Mouse (Mus musculus) liver, adult 2 months (tissue): ENCODE results near the gene Adam19. TPM values are rescaled to one million over a fixed set of nuclear protein-coding genes. Genes with fewer than 3 reads are reported as not detected.

Source experiments
- DNase-seq: peaks from one replicate; pipeline ENCODE4 v3.0.0-alpha.2; 2011; ENCODE audit warnings: low read depth, low spot score; ENCODE audit errors: extremely low read depth
- H3K27ac ChIP-seq: fragments of 200-500 bp; replicated peaks from 2 replicates; pipeline ENCODE4 v1.5.1; 2012; ENCODE audit warnings: low read depth, mild to moderate bottlenecking, control low read depth, inconsistent platforms, low read length; ENCODE audit not compliant: insufficient read depth
- H3K27me3 ChIP-seq: fragments of 200-500 bp; 2 replicates; pipeline ENCODE4 v1.6.1; 2012; ENCODE audit warnings: mild to moderate bottlenecking, moderate library complexity, low read length, inconsistent platforms; ENCODE audit not compliant: control insufficient read depth, insufficient read depth
- H3K36me3 ChIP-seq: fragments of 200-500 bp; 2 replicates; pipeline ENCODE4 v1.6.1; 2012; ENCODE audit warnings: low read length, inconsistent platforms; ENCODE audit not compliant: control insufficient read depth, insufficient read depth
- H3K4me1 ChIP-seq: fragments of 200-500 bp; 2 replicates; pipeline ENCODE4 v1.6.1; 2011; ENCODE audit warnings: low read length; ENCODE audit not compliant: control insufficient read depth, insufficient read depth
- H3K4me3 ChIP-seq: fragments of 200-500 bp; 2 replicates; pipeline ENCODE4 v1.5.1; 2011; ENCODE audit warnings: low read depth, mild to moderate bottlenecking, control low read depth, low read length, moderate library complexity; ENCODE audit not compliant: insufficient read depth
- H3K79me2 ChIP-seq: fragments of 200-500 bp; 2 replicates; pipeline ENCODE4 v1.6.1; 2012; ENCODE audit warnings: inconsistent platforms, mild to moderate bottlenecking, low read length, moderate library complexity; ENCODE audit not compliant: control insufficient read depth, insufficient read depth
- H3K9ac ChIP-seq: fragments of 200-500 bp; 2 replicates; pipeline ENCODE4 v1.6.1; 2012; ENCODE audit warnings: low read depth, mild to moderate bottlenecking, control low read depth, inconsistent platforms, low read length
- CTCF ChIP-seq: fragments of 200-500 bp; IDR thresholded peaks from 2 replicates; pipeline ENCODE4 v1.5.1; 2011; ENCODE audit warnings: low read depth, low read length, control low read depth
- POLR2A ChIP-seq: fragments of 200-500 bp; IDR thresholded peaks from 2 replicates; pipeline ENCODE4 v1.6.1; 2011; ENCODE audit warnings: low read length, control low read depth; ENCODE audit not compliant: insufficient read depth; ENCODE audit errors: extremely low read depth
- WGBS: fragments of 180-500 bp; shearing (Covaris S2); methylation state at CpG from one replicate; pipeline ENCODE4 v1.1.7; 2018; 5-methylcytosine and 5-hydroxymethylcytosine counted together
- polyA plus RNA-seq: library from polyadenylated mRNA; depleted of rRNA; stranded (reverse); fragments of >200 nt; gene quantifications from 2 replicates; pipeline ENCODE4 v1.2.3, GENCODE M21; 2012
- total RNA-seq: library from RNA; depleted of rRNA; stranded (reverse); fragments of >200 nt; gene quantifications from 2 replicates; pipeline ENCODE4 v1.2.3, GENCODE M21; 2014

Adam19 gene
- total and polyA plus RNA-seq, 2 experiments = 0.55 to 1.1 TPM

DNA sequence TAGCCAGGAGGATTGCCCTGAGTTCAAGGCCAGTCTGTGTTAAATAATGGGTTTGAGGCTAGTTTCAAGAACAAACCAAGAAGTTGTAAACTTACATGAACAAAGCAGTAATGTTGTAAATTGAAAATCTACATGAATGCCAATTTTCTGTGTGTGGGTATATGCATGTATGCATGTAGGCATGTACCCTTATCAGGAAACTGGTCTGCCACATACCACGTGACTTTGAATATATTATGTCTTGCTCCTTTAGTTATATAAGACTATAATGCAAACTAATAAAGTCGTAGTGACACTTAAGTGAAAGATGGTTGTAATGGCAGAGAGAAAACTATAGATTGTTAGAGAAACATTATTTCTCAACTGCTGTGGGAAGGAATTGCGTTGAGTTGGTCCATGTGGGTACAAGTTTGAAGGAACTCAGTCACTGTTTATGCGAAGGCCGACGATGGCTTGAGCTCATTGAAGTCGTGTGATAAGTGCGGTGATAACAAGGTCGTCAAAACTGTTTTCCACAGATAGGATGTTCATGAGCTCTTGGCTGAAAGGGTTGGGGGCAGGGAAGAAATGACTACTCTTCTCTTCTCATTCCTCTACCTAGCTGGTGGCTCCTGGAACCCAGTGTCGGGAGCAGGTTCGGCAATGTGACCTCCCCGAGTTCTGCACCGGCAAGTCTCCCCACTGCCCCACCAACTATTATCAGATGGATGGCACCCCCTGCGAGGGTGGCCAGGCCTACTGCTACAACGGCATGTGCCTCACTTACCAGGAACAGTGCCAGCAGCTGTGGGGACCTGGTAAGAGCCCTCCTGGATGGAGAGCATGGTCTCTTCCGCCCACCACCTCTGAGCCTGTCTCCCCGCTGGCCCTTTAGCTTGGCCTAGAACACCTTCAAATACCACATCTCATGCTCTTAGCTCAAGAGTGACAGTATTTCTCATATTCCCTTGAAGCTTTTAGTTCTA lies 75.5 kb downstream of the Adam19 start:
- Histone ChIP-seq H3K4me3 (no peak overlapping the region), H3K27ac (no peak overlapping the region), H3K4me1 (no peaks in the 10 kb centered on the region), H3K9ac (no peak overlapping the region), H3K27me3 (no peaks in the 10 kb centered on the region), H3K36me3 (no peaks in the 10 kb centered on the region), H3K79me2 (no peaks in the 10 kb centered on the region)
- no peak for DNase-seq
- 87% methylated on average over 17 of the region's 17 CpGs for WGBS
- no peak for TF ChIP-seq CTCF
- no peak for TF ChIP-seq POLR2A

DNA sequence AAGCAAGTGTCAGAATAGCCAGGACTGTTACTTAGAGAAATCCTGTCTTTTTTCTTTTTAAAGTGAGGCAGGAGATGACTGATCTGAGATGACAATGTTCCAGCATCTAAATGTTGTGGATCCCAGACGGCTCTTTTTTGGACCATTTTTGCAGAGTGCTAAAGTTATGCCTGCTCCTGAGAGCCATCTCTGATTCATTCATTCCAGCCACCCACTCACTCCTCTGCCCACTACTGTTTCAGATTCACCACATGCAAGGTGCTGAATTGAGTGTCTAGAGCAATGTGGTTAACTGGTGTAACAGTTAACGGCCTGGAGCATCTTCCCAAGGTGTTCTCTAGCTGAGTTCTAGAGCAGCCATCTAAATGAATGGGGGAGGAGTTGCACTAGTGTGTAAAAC lies 79.1 kb downstream of the Adam19 start:
- TF ChIP-seq POLR2A (no peak), CTCF (no peak)
- 95% methylated on average over 2 of the region's 2 CpGs for WGBS
- Histone ChIP-seq H3K27me3 (no peaks in the 10 kb centered on the region), H3K4me3 (no peak overlapping the region), H3K36me3 (no peaks in the 10 kb centered on the region), H3K27ac (no peak overlapping the region), H3K79me2 (no peaks in the 10 kb centered on the region), H3K9ac (no peak overlapping the region), H3K4me1 (no peaks in the 10 kb centered on the region)
- DNase-seq = no peak

DNA sequence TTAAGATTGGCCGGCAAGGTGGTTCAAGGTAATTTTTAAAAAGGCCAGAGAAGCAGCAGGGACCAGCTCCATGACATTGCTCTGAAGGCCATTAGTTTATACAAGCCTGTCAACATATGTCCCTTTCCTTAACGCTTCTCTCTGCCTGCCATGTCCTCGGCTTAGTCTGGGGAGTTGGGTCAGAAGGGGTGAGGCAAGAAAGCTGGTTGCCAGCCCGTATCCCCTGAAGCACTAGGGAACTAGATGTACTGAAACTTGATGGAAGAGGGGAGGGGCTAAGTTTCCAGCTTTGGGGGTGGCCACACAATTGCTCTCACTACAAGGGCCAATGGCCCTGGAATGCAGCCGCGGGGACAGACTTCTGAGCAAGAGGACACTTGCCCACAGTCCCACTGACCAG lies 87.5 kb downstream of the Adam19 start:
- no peak for DNase-seq
- WGBS = 80% methylated on average over 6 of the region's 6 CpGs

DNA sequence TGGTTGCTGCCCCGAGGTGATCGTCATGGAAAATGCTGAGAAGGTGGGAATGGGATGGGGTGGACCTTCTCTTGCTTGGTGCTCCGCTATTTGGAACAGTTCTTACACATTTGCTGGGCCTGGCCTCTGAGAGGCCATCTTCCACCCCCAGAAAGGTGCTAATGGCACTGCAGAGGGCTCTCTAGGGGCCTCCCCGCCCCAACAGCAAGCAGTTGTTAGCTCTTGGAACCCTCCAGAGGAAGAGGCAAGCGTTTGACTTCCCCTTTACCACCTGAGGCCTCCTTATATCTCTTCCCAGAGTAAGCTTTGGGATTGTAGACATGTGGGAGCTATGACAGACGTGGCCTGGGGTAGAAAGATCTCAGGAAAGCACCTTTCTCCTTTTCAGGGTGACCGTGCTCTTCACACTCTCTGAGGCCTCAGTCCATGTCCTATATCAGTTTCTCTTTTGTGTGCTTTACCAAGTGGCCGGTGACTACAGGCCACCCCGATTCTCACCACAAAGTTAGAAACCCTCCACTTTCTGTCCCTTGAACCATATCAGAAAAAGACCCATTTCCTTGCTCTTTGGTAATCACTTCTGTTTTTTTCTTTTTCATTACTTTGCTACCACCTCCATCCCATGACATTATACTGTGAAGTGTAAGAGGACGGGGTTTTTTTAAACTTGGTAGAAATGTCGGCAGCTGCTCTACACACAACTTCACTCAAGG lies 89.5 kb downstream of the Adam19 start:
- WGBS = 87% methylated on average over 11 of the region's 11 CpGs
- TF ChIP-seq POLR2A (no peak), CTCF (no peak)
- no peaks in the 10 kb centered on the region for H3K4me1 ChIP-seq
- H3K79me2 ChIP-seq = no peaks in the 10 kb centered on the region
- DNase-seq = no peak
- no peak overlapping the region for H3K27ac ChIP-seq
- no peak overlapping the region for H3K4me3 ChIP-seq
- no peak overlapping the region for H3K9ac ChIP-seq
- H3K27me3 ChIP-seq = no peaks in the 10 kb centered on the region
- H3K36me3 ChIP-seq = no peaks in the 10 kb centered on the region

More for the DNA sequence above, 87.5 kb downstream of the Adam19 start:
- Histone ChIP-seq H3K9ac (no peak overlapping the region), H3K4me3 (no peak overlapping the region), H3K79me2 (no peaks in the 10 kb centered on the region), H3K4me1 (no peaks in the 10 kb centered on the region), H3K27ac (no peak overlapping the region), H3K27me3 (no peaks in the 10 kb centered on the region), H3K36me3 (no peaks in the 10 kb centered on the region)
- TF ChIP-seq POLR2A (no peak), CTCF (no peak)

DNA sequence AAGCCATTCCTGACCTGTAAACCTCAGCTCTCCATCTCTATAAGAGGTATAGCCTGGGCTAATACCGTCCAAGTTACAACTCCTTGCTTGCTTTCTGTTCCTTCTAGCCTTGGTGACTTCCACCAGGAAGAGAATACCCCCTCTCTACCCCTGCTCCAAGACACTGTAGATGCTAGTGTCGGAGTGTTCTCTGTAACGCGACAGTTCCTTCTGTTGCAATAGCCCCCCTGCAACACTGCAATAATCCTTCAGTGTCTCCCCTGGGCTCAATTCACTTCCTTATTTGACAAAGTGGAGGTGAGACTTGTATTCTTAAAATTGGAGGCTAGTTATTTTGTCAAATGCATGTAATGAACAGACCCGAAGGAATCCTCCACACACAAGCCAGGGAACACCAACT lies 90.8 kb downstream of the Adam19 start:
- H3K4me3 ChIP-seq = no peak overlapping the region
- no peaks in the 10 kb centered on the region for H3K27me3 ChIP-seq
- WGBS = 90% methylated on average over 5 of the region's 5 CpGs
- no peaks in the 10 kb centered on the region for H3K79me2 ChIP-seq
- no peaks in the 10 kb centered on the region for H3K4me1 ChIP-seq
- H3K36me3 ChIP-seq = no peaks in the 10 kb centered on the region
- H3K9ac ChIP-seq = no peak overlapping the region
- TF ChIP-seq CTCF = no peak
- no peak for TF ChIP-seq POLR2A
- no peak for DNase-seq
- H3K27ac ChIP-seq = no peak overlapping the region

DNA sequence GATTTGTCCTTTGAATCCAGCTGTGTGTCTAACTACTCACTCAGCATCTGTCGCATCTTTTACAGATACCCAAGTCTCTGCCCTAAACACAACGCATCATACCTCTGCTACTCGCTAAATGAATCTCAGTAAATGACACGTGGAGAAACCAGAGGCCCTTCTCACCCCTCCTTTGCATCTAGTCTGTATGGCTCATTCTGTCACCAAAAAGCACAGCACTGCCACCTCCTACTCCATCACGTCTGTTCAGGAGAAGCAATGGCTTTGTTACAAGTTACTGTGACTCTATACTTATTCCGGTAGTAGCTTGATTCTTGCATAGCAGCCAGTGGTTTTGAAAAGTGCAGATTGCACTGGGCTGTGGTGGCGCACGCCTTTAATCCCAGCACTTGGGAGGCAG lies 101.2 kb downstream of the Adam19 start:
- H3K79me2 ChIP-seq = no peaks in the 10 kb centered on the region
- H3K36me3 ChIP-seq = no peaks in the 10 kb centered on the region
- DNase-seq = no peak
- H3K27ac ChIP-seq = no peak overlapping the region
- no peaks in the 10 kb centered on the region for H3K4me1 ChIP-seq
- TF ChIP-seq CTCF = no peak
- TF ChIP-seq POLR2A = no peak
- WGBS = 87% methylated on average over 8 of the region's 8 CpGs
- no peak overlapping the region for H3K9ac ChIP-seq
- H3K27me3 ChIP-seq = no peaks in the 10 kb centered on the region
- H3K4me3 ChIP-seq = no peak overlapping the region
